Mouse (Mus musculus) central nervous system, embryonic 11.5 days (tissue): ENCODE results near the gene Rinl. TPM values are rescaled to one million over a fixed set of nuclear protein-coding genes. Genes with fewer than 3 reads are reported as not detected.

Source experiments
- polyA plus RNA-seq: library from polyadenylated mRNA; depleted of rRNA; stranded (reverse); fragments of >200 nt; gene quantifications from 2 replicates; pipeline ENCODE4 v1.2.3, GENCODE M21; 2012; rRNA removed

Gene Rinl
- 1.7 and 3.6 TPM in 2 replicates for polyA plus RNA-seq

DNA sequence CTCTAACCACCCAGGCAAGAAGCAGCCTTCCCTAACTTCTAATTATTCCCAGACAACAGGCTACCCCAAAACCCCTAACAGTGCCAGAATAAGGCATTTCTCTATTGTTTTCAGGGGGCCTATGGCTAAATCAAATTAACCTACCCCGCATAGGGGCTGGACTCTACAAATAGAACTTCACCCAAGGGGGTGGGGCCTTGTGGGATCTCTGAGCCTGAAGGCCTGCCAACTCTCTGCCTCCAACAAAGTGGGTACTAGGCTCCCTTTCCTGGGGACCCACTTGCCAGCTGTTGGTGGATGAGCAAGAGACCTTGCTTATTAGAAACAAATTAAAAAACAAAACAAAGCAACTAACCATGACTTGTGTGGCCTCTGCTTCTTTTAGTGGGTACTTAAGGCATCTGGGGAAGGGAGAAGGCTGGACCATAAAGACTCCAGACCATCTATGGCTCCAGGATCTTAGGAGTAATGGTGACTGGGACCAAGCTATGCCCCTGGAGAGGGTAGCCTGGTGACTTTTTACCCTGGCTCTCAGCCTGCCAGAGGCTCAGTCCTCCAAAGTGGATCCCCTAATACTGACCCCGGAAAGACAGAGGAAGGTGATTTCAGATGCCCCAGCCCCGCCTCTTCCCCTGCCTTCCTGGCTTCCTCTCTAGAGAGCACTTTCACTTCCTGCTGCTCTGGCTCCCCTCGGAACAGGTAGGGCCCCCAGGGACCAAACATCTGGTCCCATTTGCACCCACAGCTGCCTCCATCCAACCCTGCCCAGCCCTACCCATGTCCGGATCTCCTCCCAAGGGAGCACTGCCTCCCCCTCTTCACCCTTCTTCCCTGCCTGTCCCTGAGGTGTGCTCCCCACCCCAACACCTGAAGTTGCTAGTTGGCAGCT, at the start of gene Rinl:
Gene Rinl (plus strand): TSS at position 663 of the 889 bp plus-strand sequence.

GRCm38 (mm10) chr7:28741709-28742438, 46.9 kb upstream of the Rinl start, which contains the start of the genes Mrps12 and Sars2:
Mrps12 (minus strand) TSS chr7:28741820.
Sars2 (plus strand) TSS chr7:28741992.

GRCm38 (mm10) chr7:28756079-28756478, 32.7 kb upstream of the Rinl start, which contains the start of gene Ccer2:
Ccer2 (plus strand) TSS chr7:28756174.

GRCm38 (mm10) chr7:28766173-28766879, 22.4 kb upstream of the Rinl start, which contains the start of gene Sirt2:
Sirt2 (plus strand) TSS chr7:28766735.

GRCm38 (mm10) chr7:28767462-28767965, 21.3 kb upstream of the Rinl start, which contains the start of gene Nfkbib:
Nfkbib (minus strand) TSS chr7:28767512.

DNA sequence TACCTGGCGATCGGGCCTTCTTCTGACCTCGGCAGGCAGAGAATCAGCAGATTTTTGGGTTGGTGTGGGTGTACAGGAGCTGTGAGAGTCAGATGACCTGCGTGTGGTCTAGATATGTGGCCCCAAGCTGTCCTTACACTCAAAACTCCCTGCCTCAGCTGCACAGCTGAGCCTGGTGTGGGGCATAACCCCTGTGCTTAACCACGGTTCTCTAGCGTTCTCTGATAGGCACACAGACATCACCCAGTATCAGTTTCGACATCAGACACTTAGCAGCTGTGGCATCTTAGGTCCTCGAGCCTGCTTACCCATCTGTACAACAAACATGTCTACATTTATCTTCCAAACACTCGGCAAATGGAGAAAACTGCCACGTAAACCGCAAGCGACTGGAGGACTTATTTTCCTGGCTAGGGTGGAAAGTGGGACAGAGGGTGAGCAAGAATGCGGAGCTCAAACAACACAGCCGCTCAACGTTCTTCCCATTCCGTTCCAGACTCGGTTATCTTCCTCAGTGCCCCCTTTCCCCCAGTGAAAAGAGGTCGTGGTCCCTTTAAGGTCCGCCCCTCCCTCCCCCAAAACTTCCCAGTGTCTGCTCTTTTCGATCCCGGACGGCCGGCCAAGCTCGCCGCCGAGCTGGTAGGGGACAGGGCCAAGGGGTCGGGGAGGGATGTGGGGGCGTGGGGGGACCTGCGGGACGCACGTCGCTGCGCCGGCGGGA, 19.6 kb downstream of the Rinl start, which contains the start of gene Hnrnpl:
Gene Hnrnpl (plus strand): TSS at position 321 of the 721 bp plus-strand sequence.

DNA sequence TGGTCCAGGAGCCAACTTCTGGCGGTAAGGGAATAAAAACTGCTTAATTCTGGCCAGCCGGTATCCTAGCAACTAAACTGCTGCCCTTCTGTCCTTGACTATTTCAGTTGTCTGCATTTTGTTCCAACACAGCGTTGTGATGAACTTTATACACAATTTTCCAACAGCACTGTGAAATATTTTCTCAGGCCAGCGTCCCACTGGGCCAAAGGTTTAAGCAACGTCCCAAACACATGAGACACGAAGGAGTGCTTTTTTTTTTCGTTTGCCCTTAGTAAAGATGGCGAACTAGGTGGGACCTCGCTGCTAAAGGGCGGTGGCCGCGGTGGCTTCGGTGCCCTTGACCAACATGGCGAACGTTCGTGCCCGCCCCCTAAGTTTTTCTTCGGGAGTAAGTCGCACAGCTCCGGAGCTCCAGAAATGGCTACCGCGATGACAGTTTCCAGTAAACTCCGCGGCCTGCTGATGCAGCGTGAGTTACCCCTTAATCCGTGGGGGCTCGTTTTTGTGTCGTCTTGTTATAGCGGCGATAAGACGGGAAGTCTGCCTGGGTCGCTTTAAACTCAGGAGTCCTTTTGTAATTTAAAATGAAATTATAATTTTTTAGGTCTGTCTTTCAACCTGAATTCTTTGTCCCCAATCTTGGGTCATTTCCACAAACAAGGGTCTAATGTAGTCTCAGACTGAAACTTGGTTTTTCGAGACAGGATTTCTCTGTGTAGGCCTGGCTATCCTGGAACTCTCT, 36.3 kb downstream of the Rinl start, which contains the start of gene Ech1:
Gene Ech1 (plus strand): TSS at position 277 of the 745 bp plus-strand sequence.

GRCm38 (mm10) chr7:28833723-28834347, 45.1 kb downstream of the Rinl start, which contains the start of gene Lgals4:
Lgals4 (plus strand) TSS chr7:28833854.

Other genes starting within 250 kb of the Rinl start
- gene Sycn, start 248.1 kb upstream of the Rinl start, polyA plus RNA-seq, result not detected in 2 replicates
- gene Nccrp1, start 241.7 kb upstream of the Rinl start, polyA plus RNA-seq, result 0.07 TPM in 1 of 2 replicates, not detected in the other
- 47.4 and 72.3 TPM in 2 replicates for gene Samd4b, start 190.8 kb upstream of the Rinl start, polyA plus RNA-seq
- 30.7 and 42.8 TPM in 2 replicates for gene Pak4, start 190.8 kb upstream of the Rinl start, polyA plus RNA-seq
- 0.05 TPM in 1 of 2 replicates, not detected in the other for gene Acp7, start 157.6 kb upstream of the Rinl start, polyA plus RNA-seq
- gene Fbxo27, start 96.1 kb upstream of the Rinl start, polyA plus RNA-seq, result 5.5 and 12.1 TPM in 2 replicates
- gene Fbxo17, start 72.2 kb upstream of the Rinl start, polyA plus RNA-seq, result 5.6 and 10.4 TPM in 2 replicates
- 66.2 and 163 TPM in 2 replicates for gene Mrps12, start 47.1 kb upstream of the Rinl start, polyA plus RNA-seq
- gene Sars2, start 47.0 kb upstream of the Rinl start, polyA plus RNA-seq, result 28.0 and 31.2 TPM in 2 replicates
- gene Ccer2, start 32.8 kb upstream of the Rinl start, polyA plus RNA-seq, result 1.3 and 1.7 TPM in 2 replicates
- 70.2 and 74.6 TPM in 2 replicates for gene Sirt2, start 22.2 kb upstream of the Rinl start, polyA plus RNA-seq
- 22.2 and 23.3 TPM in 2 replicates for gene Nfkbib, start 21.5 kb upstream of the Rinl start, polyA plus RNA-seq
- 662 and 695 TPM in 2 replicates for gene Hnrnpl, start 19.6 kb downstream of the Rinl start, polyA plus RNA-seq
- 45.3 and 77.0 TPM in 2 replicates for gene Ech1, start 36.2 kb downstream of the Rinl start, polyA plus RNA-seq
- 5.7 and 5.8 TPM in 2 replicates for gene Lgals4, start 44.9 kb downstream of the Rinl start, polyA plus RNA-seq
- gene Lgals7, start 74.9 kb downstream of the Rinl start, polyA plus RNA-seq, result 6.3 and 9.3 TPM in 2 replicates
- gene Capn12, start 92.5 kb downstream of the Rinl start, polyA plus RNA-seq, result 0.08 and 0.12 TPM in 2 replicates
- 152 and 193 TPM in 2 replicates for gene Actn4, start 173.4 kb downstream of the Rinl start, polyA plus RNA-seq
- gene Eif3k, start 192.9 kb downstream of the Rinl start, polyA plus RNA-seq, result 480 and 523 TPM in 2 replicates
- 8.5 and 12.6 TPM in 2 replicates for gene Map4k1, start 193.1 kb downstream of the Rinl start, polyA plus RNA-seq